ENCODE assay signal across 11 mouse cellular contexts in the genomic region with DNA sequence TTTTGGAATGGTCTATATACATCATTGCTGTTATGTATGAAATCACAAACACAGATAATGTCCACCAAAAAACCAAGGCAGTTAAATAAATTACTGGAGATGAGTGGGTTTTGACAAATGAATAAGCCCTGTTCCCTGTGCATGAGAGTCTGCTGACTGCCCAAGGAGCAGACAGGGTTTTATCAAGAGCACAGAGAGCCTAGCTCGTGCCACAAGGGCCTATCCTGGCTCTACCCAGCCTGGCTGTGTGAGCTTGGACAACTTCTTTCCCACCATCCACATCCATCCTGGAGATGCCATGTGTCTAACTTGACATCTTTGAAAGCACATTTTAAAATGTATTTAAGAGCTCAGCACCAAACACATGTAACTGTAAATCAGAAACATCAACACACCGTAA.
A peak's percentile ranks its signal among the peaks of the same experiment; 100 is the strongest.
DNase-seq lines count a peak whose midpoint lies in the region; ATAC-seq and TF ChIP-seq lines count a peak whose summit lies in the region.
"Had no signal": no experiment of that assay in that cellular context is flagged by ENCODE, and none has a peak within 500 bp of the region (broad histone marks: within the 10 kb centered on the region; RNA-seq: fewer than 3 reads in every experiment).

No protein-coding gene starts in this region.

- H3K9me3 ChIP-seq in heart, embryonic 14.5 days (ENCODE audit: control insufficient read depth, low read length), result no peaks in the 10 kb centered on the region
- H3K9me3 ChIP-seq in ES-E14 (ENCODE audit: control insufficient read depth, insufficient read depth, low read depth, low read length), result no peaks in the 10 kb centered on the region
- no peaks in the 10 kb centered on the region for H3K9me3 ChIP-seq in forebrain, embryonic 14.5 days (replicated peaks; ENCODE audit: control insufficient read depth, low read length)
- no peaks in the 10 kb centered on the region for H3K9me3 ChIP-seq in midbrain, embryonic 13.5 days
- H3K9me3 ChIP-seq: limb, embryonic 15.5 days had no signal

- ATAC-seq in heart, embryonic 14.5 days (ENCODE audit: insufficient number of reproducible peaks, insufficient read depth, low FRiP score, low read depth), result no peak
- ATAC-seq in forebrain, embryonic 14.5 days, result no peak
- no peak for ATAC-seq in midbrain, embryonic 13.5 days

- peaks cover 42 to 74% of the 10 kb centered on the region in 2 experiments for H3K4me1 ChIP-seq in heart, embryonic 14.5 days (ENCODE audit: control insufficient read depth in 2 of 2, insufficient read depth in 2 of 2, low read length in 2 of 2)
- peaks cover 7 to 14% of the 10 kb centered on the region in 2 experiments for H3K4me1 ChIP-seq in ES-E14 (ENCODE audit: control insufficient read depth in 2 of 2, insufficient read depth in 2 of 2, low read length in 2 of 2, poor library complexity in 1 of 2)
- peaks cover 97% of the 10 kb centered on the region for H3K4me1 ChIP-seq in forebrain, embryonic 14.5 days (ENCODE audit: control insufficient read depth, insufficient read depth, low read length)
- peaks cover 100% of the 10 kb centered on the region for H3K4me1 ChIP-seq in midbrain, embryonic 13.5 days (replicated peaks)

- no peak for DNase-seq in heart, postnatal 36 days
- no peak for DNase-seq in ES-E14 (ENCODE audit: low read depth, low spot score)
- DNase-seq in forebrain, embryonic 14.5 days (ENCODE audit: low spot score), result no peak
- no peak for DNase-seq in right cerebral cortex, adult 2 months (ENCODE audit: low spot score in 2 of 2)
- DNase-seq in right cerebral cortex, postnatal 10 days (ENCODE audit: low spot score in 2 of 2), result no peak
- DNase-seq in layer of hippocampus, adult 11-12 months (ENCODE audit: low spot score), result no peak
- DNase-seq: right cerebral cortex, postnatal 25 days; thymus, postnatal 14 days had no signal

- H3K27ac ChIP-seq in heart, embryonic 14.5 days (replicated peaks in 1 of 2; ENCODE audit: control insufficient read depth in 1 of 2, insufficient read depth in 1 of 2, low read depth in 2 of 2, low read length in 2 of 2), result peak overlapping the region; percentile 9 to 87; a peak in 3 of 4 replicates
- H3K27ac ChIP-seq in ES-E14 (ENCODE audit: insufficient read depth, low read depth, low read length, poor library complexity, severe bottlenecking), result 0 out of 2 replicates have a peak overlapping the region, but pooled peaks have one; percentile 98
- H3K27ac ChIP-seq in forebrain, embryonic 14.5 days (ENCODE audit: low read depth, low read length), result peak overlapping the region; percentile 91; the same call in 1 of the 2 replicates
- peak overlapping the region; percentile 95 for H3K27ac ChIP-seq in midbrain, embryonic 13.5 days

- in situ Hi-C loops in ES-E14 (cut with MboI; ENCODE audit: low sequenced_read_pairs in 2 of 2, unreplicated experiment in 2 of 2), result no loop called here

- H3K4me2 ChIP-seq in heart, embryonic 14.5 days (ENCODE audit: low read length), result no peak overlapping the region
- peak overlapping the region; percentile 1; the same call in 1 of the 2 replicates for H3K4me2 ChIP-seq in forebrain, embryonic 14.5 days (ENCODE audit: low read length)
- H3K4me2 ChIP-seq in midbrain, embryonic 13.5 days (replicated peaks), result peak overlapping the region; percentile 45
- H3K4me2 ChIP-seq: limb, embryonic 15.5 days had no signal

- H3K9ac ChIP-seq in heart, embryonic 14.5 days (ENCODE audit: low read length), result no peak overlapping the region; the same call in 1 of the 2 replicates
- H3K9ac ChIP-seq in ES-E14 (ENCODE audit: insufficient read depth, low read depth, low read length, poor library complexity, severe bottlenecking), result no peak overlapping the region
- H3K9ac ChIP-seq in forebrain, embryonic 14.5 days (ENCODE audit: low read length), result no peak overlapping the region
- H3K9ac ChIP-seq in midbrain, embryonic 13.5 days (replicated peaks), result peak overlapping the region; percentile 37; the same call in 1 of the 2 replicates
- H3K9ac ChIP-seq: limb, embryonic 15.5 days had no signal

- H3K36me3 ChIP-seq in heart, embryonic 14.5 days (ENCODE audit: control insufficient read depth, insufficient read depth, low read length), result peaks cover 23% of the 10 kb centered on the region
- peaks cover 6% of the 10 kb centered on the region; the same call in 1 of the 2 replicates for H3K36me3 ChIP-seq in ES-E14 (ENCODE audit: control insufficient read depth, insufficient read depth, low read length, poor library complexity, severe bottlenecking)
- peaks cover 8% of the 10 kb centered on the region; the same call in 1 of the 2 replicates for H3K36me3 ChIP-seq in forebrain, embryonic 14.5 days (ENCODE audit: control insufficient read depth, insufficient read depth, low read length)
- H3K36me3 ChIP-seq in midbrain, embryonic 13.5 days, result peaks cover 13% of the 10 kb centered on the region
- H3K36me3 ChIP-seq: limb, embryonic 15.5 days had no signal

- WGBS in heart, embryonic 14.5 days, result 51% methylated on average over 2 of the region's 2 CpGs
- WGBS in forebrain, embryonic 14.5 days, result 33% methylated on average over 2 of the region's 2 CpGs
- 33% methylated on average over 2 of the region's 2 CpGs for WGBS in midbrain, embryonic 13.5 days

- H3K4me3 ChIP-seq in heart, embryonic 14.5 days (ENCODE audit: control insufficient read depth in 1 of 2, insufficient read depth in 1 of 2, low read depth in 1 of 2, low read length in 2 of 2), result no peak overlapping the region
- no peak overlapping the region for H3K4me3 ChIP-seq in ES-E14 (ENCODE audit: insufficient read depth in 1 of 2, low read depth in 1 of 2, low read length in 2 of 2, poor library complexity in 1 of 2, severe bottlenecking in 1 of 2)
- no peak overlapping the region for H3K4me3 ChIP-seq in forebrain, embryonic 14.5 days (ENCODE audit: low read depth, low read length)
- no peak overlapping the region for H3K4me3 ChIP-seq in midbrain, embryonic 13.5 days (replicated peaks)
- H3K4me3 ChIP-seq: limb, embryonic 15.5 days had no signal

- intact Hi-C loops in heart, postnatal 36 days (cut with DNase I), result no loop called here

- H3K27me3 ChIP-seq in heart, embryonic 14.5 days (ENCODE audit: control insufficient read depth, insufficient read depth, low read length), result no peaks in the 10 kb centered on the region
- H3K27me3 ChIP-seq in forebrain, embryonic 14.5 days (replicated peaks; ENCODE audit: control insufficient read depth, insufficient read depth, low read length), result no peaks in the 10 kb centered on the region
- H3K27me3 ChIP-seq in midbrain, embryonic 13.5 days, result no peaks in the 10 kb centered on the region
- H3K27me3 ChIP-seq: limb, embryonic 15.5 days had no signal

TF ChIP-seq in ES-E14, 5 proteins besides CTCF, POLR2A, EP300 and RAD21:
- no peak for TF ChIP-seq ZNF384 (IDR thresholded peaks at IDR 0.05; ENCODE audit: low read depth, low read length)
- TF ChIP-seq CHD2 (IDR thresholded peaks at IDR 0.05; ENCODE audit: low read depth, low read length), result no peak
- TF ChIP-seq HCFC1 (IDR thresholded peaks at IDR 0.05; ENCODE audit: borderline replicate concordance, insufficient read depth, low read length), result no peak
- TF ChIP-seq MAFK (IDR thresholded peaks at IDR 0.05; ENCODE audit: insufficient read depth, low read depth, low read length), result no peak
- TF ChIP-seq ZC3H11A (IDR thresholded peaks at IDR 0.05; ENCODE audit: borderline replicate concordance, low read depth, low read length), result no peak
TF ChIP-seq in ES-E14: peak in this region for 0.

Comparison
In these comparisons a context has a peak if more than half of its experiments do, and no peak if none do; other contexts are left out.
1. H3K27ac ChIP-seq: peak in every context shown above with its lines; median percentile 98 in ES-E14; 95 in midbrain, embryonic 13.5 days; 91 in forebrain, embryonic 14.5 days; 48 in heart, embryonic 14.5 days.